Mouse (Mus musculus): ENCODE measurements around the gene Syt12. TPM values are rescaled to one million over a fixed set of nuclear protein-coding genes. Genes with fewer than 3 reads are reported as not detected.

Syt12 gene
- polyA plus RNA-seq, 1 experiment from 2014 or later = 0.23 TPM

DNA sequence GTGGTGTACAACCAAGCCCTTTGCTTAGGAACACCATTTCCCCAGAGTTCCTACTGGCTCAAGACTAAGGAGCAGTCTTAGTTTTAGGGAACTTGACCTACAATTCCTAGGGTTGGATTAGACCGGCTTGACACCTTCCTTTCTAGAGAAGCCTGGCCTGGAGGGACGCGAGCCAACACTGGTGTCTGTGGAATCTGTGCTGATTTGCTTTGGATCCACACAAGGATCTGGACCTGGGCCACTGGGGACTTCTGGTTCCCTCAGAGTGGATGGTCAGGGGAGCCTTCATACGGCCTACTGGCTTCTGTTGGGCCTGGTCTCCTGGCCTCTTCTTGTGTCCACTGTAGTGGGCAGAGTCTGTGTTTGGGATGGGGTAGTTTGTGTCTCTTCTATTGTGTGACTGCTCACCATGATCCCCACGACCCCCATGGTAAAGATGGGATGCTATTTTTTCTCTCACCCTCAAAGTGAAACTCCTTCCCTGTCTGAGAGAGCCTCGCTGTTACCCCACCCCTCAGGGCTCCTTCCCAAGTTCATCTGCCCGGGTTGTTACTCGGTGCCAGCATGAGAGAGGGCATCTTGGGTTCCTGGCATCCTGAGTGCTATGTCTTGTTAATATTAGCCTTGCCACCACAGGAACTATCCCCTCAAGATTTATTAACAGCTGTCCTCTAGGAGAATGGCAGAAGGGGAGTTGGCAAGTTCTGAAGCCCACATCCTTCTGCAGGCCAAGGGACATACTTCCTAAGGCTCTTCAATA is 30.4 kb downstream of the Syt12 start:
- no peak for ATAC-seq
- Histone ChIP-seq H3K9ac (ENCODE audit: low read depth, low read length) (no peak overlapping the region), H3K27me3 (replicated peaks; ENCODE audit: control insufficient read depth, insufficient read depth, low read length) (no peaks in the 10 kb centered on the region)

GRCm38 (mm10) chr19:4442408-4442807 is 34.8 kb downstream of the Syt12 start:
- Histone ChIP-seq H3K4me1 (replicated peaks; ENCODE audit: control insufficient read depth, insufficient read depth, low read length) (0 out of 2 replicates have a peak, but pooled peaks cover 5% of the 10 kb centered on the region), H3K4me2 (replicated peaks; ENCODE audit: low read depth) (0 out of 2 replicates have a peak overlapping the region, but pooled peaks have one; percentile 14), H3K9me3 (ENCODE audit: control insufficient read depth) (no peaks in the 10 kb centered on the region), H3K27me3 (replicated peaks; ENCODE audit: control insufficient read depth, insufficient read depth, low read length) (no peaks in the 10 kb centered on the region), H3K36me3 (ENCODE audit: control insufficient read depth, insufficient read depth) (no peaks in the 10 kb centered on the region; the same call in 1 of the 2 replicates), H3K27ac (ENCODE audit: low read depth, low read length) (peak overlapping the region; percentile 86), H3K9ac (ENCODE audit: low read depth, low read length) (no peak overlapping the region), H3K4me3 (ENCODE audit: low read depth, low read length) (no peak overlapping the region)
- WGBS = 15% methylated on average over 3 of the region's 3 CpGs
- TF ChIP-seq CTCF (IDR thresholded peaks at IDR 0.05; ENCODE audit: low read depth) = peak; percentile 88
- ATAC-seq = no peak

More for the DNA sequence above, 30.4 kb downstream of the Syt12 start:
- TF ChIP-seq CTCF (IDR thresholded peaks at IDR 0.05; ENCODE audit: low read depth) = no peak
- no peaks in the 10 kb centered on the region for H3K4me1 ChIP-seq (replicated peaks; ENCODE audit: control insufficient read depth, insufficient read depth, low read length)
- no peak overlapping the region for H3K4me2 ChIP-seq (replicated peaks; ENCODE audit: low read depth)
- no peak overlapping the region for H3K4me3 ChIP-seq (ENCODE audit: low read depth, low read length)
- no peaks in the 10 kb centered on the region for H3K9me3 ChIP-seq (ENCODE audit: control insufficient read depth)
- H3K36me3 ChIP-seq (ENCODE audit: control insufficient read depth, insufficient read depth) = no peaks in the 10 kb centered on the region; the same call in 1 of the 2 replicates
- no peak overlapping the region for H3K27ac ChIP-seq (ENCODE audit: low read depth, low read length)
- WGBS = 87% methylated on average over 8 of the region's 8 CpGs

GRCm38 (mm10) chr19:4441621-4442161 is 35.6 kb downstream of the Syt12 start:
- Histone ChIP-seq H3K27ac (ENCODE audit: low read depth, low read length) (peak overlapping the region; percentile 86), H3K4me2 (replicated peaks; ENCODE audit: low read depth) (0 out of 2 replicates have a peak overlapping the region, but pooled peaks have one; percentile 14), H3K36me3 (ENCODE audit: control insufficient read depth, insufficient read depth) (no peaks in the 10 kb centered on the region; the same call in 1 of the 2 replicates), H3K4me1 (replicated peaks; ENCODE audit: control insufficient read depth, insufficient read depth, low read length) (0 out of 2 replicates have a peak, but pooled peaks cover 5% of the 10 kb centered on the region), H3K9ac (ENCODE audit: low read depth, low read length) (no peak overlapping the region), H3K4me3 (ENCODE audit: low read depth, low read length) (no peak overlapping the region), H3K27me3 (replicated peaks; ENCODE audit: control insufficient read depth, insufficient read depth, low read length) (no peaks in the 10 kb centered on the region), H3K9me3 (ENCODE audit: control insufficient read depth) (no peaks in the 10 kb centered on the region)
- 25% methylated on average over 10 of the region's 10 CpGs for WGBS
- TF ChIP-seq CTCF (IDR thresholded peaks at IDR 0.05; ENCODE audit: low read depth) = no peak
- peak; percentile 64 for ATAC-seq

DNA sequence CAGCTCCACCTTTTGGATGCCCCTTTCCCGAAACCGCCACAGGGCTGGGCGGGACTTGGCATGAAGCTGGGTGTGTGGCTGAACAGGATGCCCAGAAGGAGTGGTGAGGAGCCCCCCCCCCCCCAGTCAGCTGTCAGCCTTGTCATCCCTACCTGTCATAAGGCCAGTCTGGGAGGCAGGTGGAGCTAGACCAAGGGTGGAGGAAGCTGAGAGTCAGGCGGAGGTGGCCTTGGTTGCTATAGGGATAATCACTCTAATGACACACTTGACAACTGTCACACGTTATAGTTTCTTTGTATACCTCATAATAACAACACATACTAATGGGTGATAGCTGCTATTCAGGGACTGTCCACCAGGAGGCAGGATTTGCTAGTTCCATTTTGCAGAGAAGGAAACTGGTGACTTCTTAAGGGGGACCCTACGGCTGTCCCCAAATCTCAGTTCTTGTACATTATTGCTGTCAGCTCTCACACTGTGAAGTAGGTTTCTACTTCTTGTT is 36.1 kb downstream of the Syt12 start:
- no peak overlapping the region for H3K4me3 ChIP-seq (ENCODE audit: low read depth, low read length)
- H3K36me3 ChIP-seq (ENCODE audit: control insufficient read depth, insufficient read depth) = no peaks in the 10 kb centered on the region; the same call in 1 of the 2 replicates
- H3K9ac ChIP-seq (ENCODE audit: low read depth, low read length) = no peak overlapping the region
- H3K27me3 ChIP-seq (replicated peaks; ENCODE audit: control insufficient read depth, insufficient read depth, low read length) = no peaks in the 10 kb centered on the region
- H3K27ac ChIP-seq (ENCODE audit: low read depth, low read length) = peak overlapping the region; percentile 86
- ATAC-seq = peak; percentile 75
- H3K4me1 ChIP-seq (replicated peaks; ENCODE audit: control insufficient read depth, insufficient read depth, low read length) = 0 out of 2 replicates have a peak, but pooled peaks cover 5% of the 10 kb centered on the region
- no peaks in the 10 kb centered on the region for H3K9me3 ChIP-seq (ENCODE audit: control insufficient read depth)
- TF ChIP-seq CTCF (IDR thresholded peaks at IDR 0.05; ENCODE audit: low read depth) = peak; percentile 84
- peak overlapping the region; percentile 94 for H3K4me2 ChIP-seq (replicated peaks; ENCODE audit: low read depth)
- WGBS = 21% methylated on average over 6 of the region's 6 CpGs

DNA sequence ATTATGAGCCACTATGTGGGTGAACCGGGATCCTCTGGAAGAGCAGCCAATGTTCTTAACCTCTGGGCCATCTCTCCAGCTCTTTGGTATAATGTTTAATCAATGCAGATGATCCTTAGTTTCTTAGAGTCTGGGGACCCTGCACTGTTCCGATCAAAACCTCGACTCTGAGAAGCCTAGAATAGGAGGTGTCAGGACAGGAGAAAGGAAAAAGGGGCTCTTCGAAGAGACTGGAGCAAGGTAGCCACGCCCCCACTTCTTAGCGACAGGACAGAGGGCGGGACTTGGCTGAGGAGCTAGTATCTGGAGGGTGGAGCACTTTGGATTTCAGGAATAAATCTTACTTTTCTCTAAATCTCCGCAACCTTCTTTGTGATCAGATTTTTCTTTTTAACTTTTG is 37.0 kb downstream of the Syt12 start:
- H3K4me1 ChIP-seq (replicated peaks; ENCODE audit: control insufficient read depth, insufficient read depth, low read length) = 0 out of 2 replicates have a peak, but pooled peaks cover 5% of the 10 kb centered on the region
- TF ChIP-seq CTCF (IDR thresholded peaks at IDR 0.05; ENCODE audit: low read depth) = no peak
- H3K36me3 ChIP-seq (ENCODE audit: control insufficient read depth, insufficient read depth) = no peaks in the 10 kb centered on the region; the same call in 1 of the 2 replicates
- H3K9ac ChIP-seq (ENCODE audit: low read depth, low read length) = no peak overlapping the region
- WGBS = 8% methylated on average over 8 of the region's 8 CpGs
- no peaks in the 10 kb centered on the region for H3K9me3 ChIP-seq (ENCODE audit: control insufficient read depth)
- H3K4me3 ChIP-seq (ENCODE audit: low read depth, low read length) = peak overlapping the region; percentile 70
- H3K27me3 ChIP-seq (replicated peaks; ENCODE audit: control insufficient read depth, insufficient read depth, low read length) = no peaks in the 10 kb centered on the region
- peak overlapping the region; percentile 86 for H3K27ac ChIP-seq (ENCODE audit: low read depth, low read length)
- ATAC-seq = no peak
- peak overlapping the region; percentile 94 for H3K4me2 ChIP-seq (replicated peaks; ENCODE audit: low read depth)

GRCm38 (mm10) chr19:4439161-4439801 is 38.0 kb downstream of the Syt12 start, which contains the start of gene Rhod:
Gene Rhod (minus strand): TSS chr19:4439432.
- H3K4me1 ChIP-seq (replicated peaks; ENCODE audit: control insufficient read depth, insufficient read depth, low read length) = 0 out of 2 replicates have a peak, but pooled peaks cover 5% of the 10 kb centered on the region
- peak within 1 kb of the TSS; percentile 70 for H3K4me3 ChIP-seq (ENCODE audit: low read depth, low read length)
- peak; percentile 32; the same call in 1 of the 2 replicates for TF ChIP-seq CTCF (IDR thresholded peaks at IDR 0.05; ENCODE audit: low read depth)
- peak within 1 kb of the TSS; percentile 89 for H3K27ac ChIP-seq (ENCODE audit: low read depth, low read length)
- H3K9ac ChIP-seq (ENCODE audit: low read depth, low read length) = peak within 1 kb of the TSS; percentile 86
- H3K27me3 ChIP-seq (replicated peaks; ENCODE audit: control insufficient read depth, insufficient read depth, low read length) = no peaks in the 10 kb centered on the region
- H3K4me2 ChIP-seq (replicated peaks; ENCODE audit: low read depth) = peak within 1 kb of the TSS; percentile 94
- peak; percentile 32 for ATAC-seq
- H3K36me3 ChIP-seq (ENCODE audit: control insufficient read depth, insufficient read depth) = no peaks in the 10 kb centered on the region; the same call in 1 of the 2 replicates
- no peaks in the 10 kb centered on the region for H3K9me3 ChIP-seq (ENCODE audit: control insufficient read depth)
- WGBS = under 1% methylated on average over 42 of the region's 51 CpGs

Data from intestine, postnatal 0 days (tissue).